Mouse (Mus musculus) T-cell, adult 2 months (primary cell): Measurements from ENCODE around the gene Dse.
"Not testable (repeated sequence)": the region's sequence is repeated elsewhere in the genome, so short reads cannot be mapped to it uniquely, and the experiment has no call there.

Experiments
- DNase-seq: peaks from one replicate; pipeline ENCODE4 v3.0.0; 2022; ENCODE audit warnings: low spot score

The Dse gene

GRCm38 (mm10) chr10:34207503-34207850, at the start of gene Dse:
TSS of gene Dse (minus strand) at chr10:34207715.
- DNase-seq: no peak

GRCm38 (mm10) chr10:34252833-34253232, 45.3 kb upstream of the Dse start:
- DNase-seq: not testable (repeated sequence)

- DNase-seq: no peak
Observed at GRCm38 (mm10) chr10:34249594-34249993, 42.1 kb upstream of the Dse start.

- no peak for DNase-seq
Observed at GRCm38 (mm10) chr10:34247757-34248156, 40.2 kb upstream of the Dse start.

DNA sequence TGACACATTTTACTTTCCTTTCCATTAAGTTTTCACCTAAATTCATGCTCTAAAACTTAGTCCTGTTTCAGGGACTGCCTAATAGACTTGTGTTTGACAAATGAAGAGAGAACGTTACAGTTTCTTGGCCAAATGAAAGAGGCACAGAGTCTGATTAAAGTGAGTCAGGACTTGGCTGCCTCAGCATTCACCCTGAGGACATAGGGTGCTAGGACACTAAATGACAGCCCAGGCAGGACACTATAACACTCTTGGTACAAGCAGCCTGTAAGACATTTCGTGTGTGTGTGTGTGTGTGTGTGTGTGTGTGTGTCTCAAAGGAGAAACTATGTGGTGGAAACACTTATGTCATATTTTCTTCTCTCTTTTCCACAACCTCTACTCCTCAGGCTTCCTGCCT, 38.6 kb upstream of the Dse start:
- no peak for DNase-seq

GRCm38 (mm10) chr10:34244745-34245144, 37.2 kb upstream of the Dse start:
- no peak for DNase-seq

GRCm38 (mm10) chr10:34238536-34238935, 31.0 kb upstream of the Dse start:
- no peak for DNase-seq

GRCm38 (mm10) chr10:34236569-34236968, 29.1 kb upstream of the Dse start:
- no peak for DNase-seq

DNA sequence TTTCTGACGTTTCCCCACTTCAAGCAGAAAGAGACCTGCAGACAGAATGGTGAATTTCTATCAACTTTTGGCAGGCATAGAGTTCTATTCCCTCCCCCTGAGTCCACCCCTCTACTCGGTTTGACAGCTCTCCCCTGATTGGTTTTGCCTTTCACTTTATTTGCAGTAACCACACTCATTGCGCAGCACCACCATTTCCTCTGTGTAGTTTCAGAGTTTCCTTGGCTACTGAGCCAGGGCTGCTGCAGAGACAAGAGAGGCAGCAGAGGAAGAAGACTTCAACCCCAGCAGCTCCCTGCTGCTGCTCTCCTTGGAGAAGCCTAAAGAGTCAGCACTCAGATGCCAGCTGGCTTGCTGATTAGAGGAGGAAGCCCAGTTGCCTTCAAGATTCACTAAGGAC, 27.9 kb upstream of the Dse start:
- peak; percentile 31 for DNase-seq

DNA sequence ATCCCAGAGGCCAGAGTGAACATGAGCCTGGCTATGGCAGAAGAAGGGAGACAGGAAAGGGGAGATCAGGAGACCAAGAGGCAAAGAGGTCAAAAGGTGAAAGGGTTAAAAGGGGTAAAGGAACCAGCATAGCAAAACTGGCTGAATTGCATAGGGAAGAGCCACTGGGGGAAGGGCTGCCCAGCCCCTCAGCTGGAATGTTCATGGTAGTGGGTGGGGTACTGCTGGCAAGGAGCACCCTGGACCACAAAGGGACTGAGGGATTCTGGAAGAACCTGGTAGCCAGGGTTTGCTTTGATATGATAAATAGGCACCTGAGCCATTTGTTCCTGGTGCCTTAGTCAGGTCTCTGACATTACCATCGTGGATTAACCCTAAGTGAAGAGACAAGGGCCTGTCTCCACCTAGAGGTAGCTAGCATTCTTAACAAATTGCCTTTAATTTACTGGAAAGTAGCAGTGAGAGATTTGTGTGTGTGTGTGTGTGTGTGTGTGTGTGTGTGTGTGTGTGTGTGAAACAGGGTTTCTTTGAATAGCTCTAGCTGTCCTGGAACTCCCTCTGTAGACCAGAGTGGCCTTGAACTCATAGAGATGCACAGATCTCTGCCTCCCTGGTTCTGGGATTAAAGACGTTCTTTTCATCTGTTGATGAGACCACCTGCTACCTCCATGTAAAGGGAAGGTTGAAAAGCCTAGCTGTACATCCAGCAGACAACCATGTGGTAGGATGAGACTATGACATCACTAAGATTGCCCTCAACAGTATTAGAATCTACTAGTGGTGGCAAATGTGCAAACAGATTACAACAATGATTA, 26.6 kb upstream of the Dse start:
- peak; percentile 21 for DNase-seq

DNA sequence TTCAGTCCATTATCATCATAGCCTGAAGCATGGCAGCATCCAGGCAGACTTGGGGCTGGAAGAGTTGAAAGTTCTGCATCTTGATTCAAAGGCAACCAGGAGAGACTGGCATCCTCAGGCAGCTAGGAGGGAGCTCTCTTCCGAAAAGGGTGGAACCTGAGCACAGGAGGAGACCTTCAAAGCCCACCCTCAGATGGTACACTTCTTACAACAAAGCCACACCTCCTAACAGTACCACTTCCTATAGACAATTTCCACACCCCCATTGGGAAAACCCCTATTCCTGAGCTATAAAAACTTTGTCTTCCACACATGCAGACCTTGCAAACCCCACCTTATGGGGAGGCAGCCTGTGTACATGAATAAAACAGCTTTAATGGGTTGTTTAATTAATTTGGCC, 25.9 kb upstream of the Dse start:
- DNase-seq: no peak

DNA sequence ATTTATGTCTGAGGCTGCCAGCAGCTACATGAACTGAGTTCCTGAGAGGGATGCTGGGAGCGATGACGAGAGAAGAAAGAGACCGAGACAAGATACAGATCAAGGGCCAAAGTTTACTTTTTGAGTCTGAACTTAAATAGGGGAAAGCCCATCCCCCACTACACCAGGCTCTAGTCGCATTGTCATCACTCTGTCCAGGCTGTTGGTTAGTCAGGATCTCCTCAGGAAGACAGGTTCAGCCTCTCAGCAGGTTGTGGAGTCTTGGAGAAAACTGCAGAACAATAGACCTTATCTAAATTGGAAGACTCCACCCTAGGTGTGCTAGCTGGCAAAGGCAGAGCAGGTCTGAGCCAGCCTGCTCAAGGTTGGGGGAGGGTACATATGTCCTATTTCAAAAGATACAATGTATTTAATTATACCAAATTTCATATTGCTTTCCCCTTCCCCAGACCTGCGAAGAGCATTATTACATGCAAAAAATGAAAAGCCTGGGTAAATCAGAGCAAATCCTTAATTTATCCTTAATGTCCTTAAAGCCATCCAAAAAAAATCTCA, 22.7 kb upstream of the Dse start:
- no peak for DNase-seq

- no peak for DNase-seq
Observed at GRCm38 (mm10) chr10:34229491-34229890, 22.0 kb upstream of the Dse start.

DNA sequence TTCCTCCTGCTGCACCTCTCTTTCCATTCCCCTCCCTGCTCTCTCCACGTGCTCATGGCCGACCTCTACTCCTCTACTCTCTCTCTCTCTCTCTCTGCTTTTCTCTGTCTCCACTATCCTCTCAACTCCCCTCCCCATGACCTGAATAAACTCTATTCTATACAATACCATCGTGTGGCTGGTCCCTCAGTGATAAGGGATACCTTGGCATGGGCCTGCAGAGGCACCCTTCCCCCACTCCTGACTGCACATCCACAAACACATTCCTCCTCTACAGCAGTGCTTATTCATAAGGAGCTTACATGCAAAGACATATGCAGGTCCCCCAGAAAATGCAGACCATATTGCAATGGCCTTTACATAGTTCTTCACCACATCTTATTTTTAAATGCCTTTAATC, 16.1 kb upstream of the Dse start:
- DNase-seq: no peak

GRCm38 (mm10) chr10:34221909-34222620, 14.6 kb upstream of the Dse start:
- no peak for DNase-seq

DNA sequence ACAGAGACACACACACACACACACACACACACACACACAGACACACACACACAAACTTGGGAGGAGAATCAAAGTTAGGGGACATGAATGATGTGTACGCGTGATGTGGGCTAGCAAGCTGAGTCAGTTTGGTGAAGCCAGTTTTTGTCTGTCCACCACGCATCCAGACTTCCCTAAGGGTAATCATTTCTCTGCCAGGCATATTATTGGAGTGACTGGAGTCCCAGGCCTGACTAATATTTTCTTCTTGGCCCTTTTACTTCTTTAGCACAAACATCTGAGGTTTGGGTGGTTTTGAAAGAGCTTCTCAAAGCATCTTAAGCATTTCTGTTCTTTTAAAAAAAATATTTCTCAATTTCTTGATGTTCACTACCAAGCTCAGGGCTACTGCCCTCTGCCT, 10.7 kb upstream of the Dse start:
- DNase-seq: no peak

DNA sequence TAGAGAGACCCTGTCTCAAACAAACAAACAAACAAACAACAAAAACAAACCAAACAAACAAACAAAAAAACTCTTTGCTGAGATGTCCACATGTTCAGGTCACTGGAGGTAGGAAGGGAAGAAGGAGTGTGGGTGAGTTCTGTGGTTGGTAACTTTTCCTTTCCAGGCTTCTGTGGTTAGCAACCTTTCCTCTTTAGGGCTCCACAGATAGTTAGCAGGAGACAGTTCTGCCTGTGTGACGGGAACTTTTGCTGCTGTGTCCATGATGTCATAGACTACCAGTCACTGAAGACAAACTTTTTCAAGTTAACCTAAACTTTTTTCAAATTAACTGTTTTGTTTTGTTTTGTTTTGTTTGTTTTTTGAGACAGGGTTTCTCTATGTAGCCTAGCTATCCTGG, 8.2 kb upstream of the Dse start:
- no peak for DNase-seq

- no peak for DNase-seq
Observed at GRCm38 (mm10) chr10:34209951-34210350, 2.4 kb upstream of the Dse start.

- no peak for DNase-seq
Observed at GRCm38 (mm10) chr10:34208031-34208430, 516 bp upstream of the Dse start.

GRCm38 (mm10) chr10:34206783-34207502, 572 bp downstream of the Dse start:
- DNase-seq: peak; percentile 40

- DNase-seq: peak; percentile 56
Observed at GRCm38 (mm10) chr10:34206436-34206782, 1.1 kb downstream of the Dse start.

GRCm38 (mm10) chr10:34205825-34206224, 1.7 kb downstream of the Dse start:
- DNase-seq: no peak

GRCm38 (mm10) chr10:34200689-34201088, 6.8 kb downstream of the Dse start:
- no peak for DNase-seq
